Mouse (Mus musculus) brain, embryonic 18.5 days (tissue): ENCODE measurements around the gene Tubgcp2.

Source experiments
- DNase-seq: peaks from one replicate; pipeline ENCODE4 v3.0.0-alpha.2; 2012; ENCODE audit warnings: low read depth, low spot score

The Tubgcp2 gene

GRCm38 (mm10) chr7:139980778-139981177, 55.7 kb downstream of the Tubgcp2 start:
- DNase-seq: no peak

- no peak for DNase-seq
Observed at GRCm38 (mm10) chr7:139979011-139979719, 57.3 kb downstream of the Tubgcp2 start.

- peak; percentile 74 for DNase-seq
Observed at GRCm38 (mm10) chr7:139978278-139978892, 58.1 kb downstream of the Tubgcp2 start, which contains the start of gene 6430531B16Rik. 6430531B16Rik (minus strand) TSS chr7:139978755.

- DNase-seq: no peak
Observed at GRCm38 (mm10) chr7:139975471-139975870, 61.0 kb downstream of the Tubgcp2 start.

- DNase-seq: no peak
Observed at GRCm38 (mm10) chr7:139974307-139974706, 62.2 kb downstream of the Tubgcp2 start.

- no peak for DNase-seq
Observed at GRCm38 (mm10) chr7:139972923-139973331, 63.5 kb downstream of the Tubgcp2 start.

GRCm38 (mm10) chr7:139971436-139971835, 65.0 kb downstream of the Tubgcp2 start:
- DNase-seq: no peak

GRCm38 (mm10) chr7:139970979-139971378, 65.5 kb downstream of the Tubgcp2 start:
- no peak for DNase-seq

GRCm38 (mm10) chr7:139970216-139970919, 66.1 kb downstream of the Tubgcp2 start:
- no peak for DNase-seq

- DNase-seq: peak; percentile 30
Observed at GRCm38 (mm10) chr7:139969348-139970130, 66.9 kb downstream of the Tubgcp2 start.

GRCm38 (mm10) chr7:139968428-139968827, 68.0 kb downstream of the Tubgcp2 start:
- no peak for DNase-seq

GRCm38 (mm10) chr7:139967175-139967574, 69.3 kb downstream of the Tubgcp2 start:
- DNase-seq: no peak

- no peak for DNase-seq
Observed at GRCm38 (mm10) chr7:139963814-139964213, 72.7 kb downstream of the Tubgcp2 start.

- no peak for DNase-seq
Observed at GRCm38 (mm10) chr7:139961141-139961540, 75.3 kb downstream of the Tubgcp2 start.

- no peak for DNase-seq
Observed at GRCm38 (mm10) chr7:139957958-139958357, 78.5 kb downstream of the Tubgcp2 start.

- no peak for DNase-seq
Observed at GRCm38 (mm10) chr7:139957437-139957836, 79.0 kb downstream of the Tubgcp2 start.

GRCm38 (mm10) chr7:139956658-139957057, 79.8 kb downstream of the Tubgcp2 start:
- DNase-seq: no peak

- no peak for DNase-seq
Observed at GRCm38 (mm10) chr7:139955505-139955904, 81.0 kb downstream of the Tubgcp2 start.

GRCm38 (mm10) chr7:139951991-139952633, 84.4 kb downstream of the Tubgcp2 start:
- DNase-seq: no peak

- DNase-seq: no peak
Observed at GRCm38 (mm10) chr7:139951079-139951478, 85.4 kb downstream of the Tubgcp2 start.

- DNase-seq: no peak
Observed at GRCm38 (mm10) chr7:139950283-139950971, 86.0 kb downstream of the Tubgcp2 start.
